Mouse (Mus musculus): ENCODE measurements around the gene Stk38l. TPM values are rescaled to one million over a fixed set of nuclear protein-coding genes. Genes with fewer than 3 reads are reported as not detected.

The Stk38l gene
- polyA plus RNA-seq, 1 experiment from 2014 or later = 24.8 TPM

DNA sequence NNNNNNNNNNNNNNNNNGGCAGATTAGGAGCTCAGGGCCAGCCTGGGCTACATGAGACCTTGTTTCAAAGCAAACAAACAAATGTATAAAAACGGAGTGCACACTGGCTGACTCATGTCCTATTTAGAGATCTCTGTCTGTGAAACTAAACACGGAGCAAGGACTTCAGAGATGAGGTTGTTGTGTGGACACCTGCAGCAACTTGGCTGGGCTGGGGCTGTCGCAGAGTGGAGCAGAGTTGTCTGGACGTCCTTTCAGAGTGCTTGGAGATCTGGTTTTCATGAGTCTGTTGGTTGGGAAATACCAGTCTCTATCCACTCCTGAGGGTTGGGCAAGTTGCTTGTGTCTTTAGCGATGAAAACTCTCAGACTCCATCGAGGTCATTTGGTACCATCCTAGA is 85.2 kb downstream of the Stk38l start:
- 93% methylated on average over 6 of the region's 6 CpGs for WGBS
- DNase-seq (ENCODE audit: low spot score) (no peak), ATAC-seq (replicated peaks; ENCODE audit: insufficient number of reproducible peaks, low FRiP score, low TSS enrichment, low read depth) (no peak)
- H3K27me3 ChIP-seq (ENCODE audit: control insufficient read depth, insufficient read depth, low read length) = no peaks in the 10 kb centered on the region
- H3K4me3 ChIP-seq (ENCODE audit: low read depth, low read length) = no peak overlapping the region
- no peak overlapping the region for H3K27ac ChIP-seq (replicated peaks; ENCODE audit: low read depth, low read length)
- H3K4me2 ChIP-seq (ENCODE audit: low read depth, low read length) = no peak overlapping the region
- no peaks in the 10 kb centered on the region for H3K9me3 ChIP-seq (replicated peaks; ENCODE audit: control insufficient read depth, low read length)
- H3K36me3 ChIP-seq (replicated peaks; ENCODE audit: control insufficient read depth, insufficient read depth, low read depth, low read length) = no peaks in the 10 kb centered on the region
- H3K9ac ChIP-seq (replicated peaks; ENCODE audit: low read length) = no peak overlapping the region
- H3K4me1 ChIP-seq (ENCODE audit: control insufficient read depth, insufficient read depth, low read length) = no peaks in the 10 kb centered on the region

DNA sequence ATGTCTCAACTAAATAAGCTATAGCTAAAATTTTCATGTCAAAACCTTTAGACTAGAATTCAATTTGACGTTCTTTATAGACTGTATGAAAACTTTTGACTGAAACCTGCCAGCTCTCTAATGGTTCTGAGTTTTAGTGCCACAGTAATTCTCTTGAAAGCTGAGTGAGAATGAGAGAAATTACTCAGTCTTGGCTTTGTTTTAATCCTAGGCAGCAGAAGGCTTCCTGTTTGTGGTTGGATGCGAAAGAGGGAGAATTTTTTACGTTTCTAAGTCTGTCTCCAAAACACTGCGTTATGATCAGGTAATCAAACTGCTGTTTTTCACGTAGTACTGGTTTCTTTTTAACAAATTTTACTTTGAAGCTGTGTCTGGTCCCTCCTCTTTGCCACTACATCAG is 88.2 kb downstream of the Stk38l start:
- Histone ChIP-seq H3K27me3 (ENCODE audit: control insufficient read depth, insufficient read depth, low read length) (no peaks in the 10 kb centered on the region), H3K9me3 (replicated peaks; ENCODE audit: control insufficient read depth, low read length) (no peaks in the 10 kb centered on the region), H3K36me3 (replicated peaks; ENCODE audit: control insufficient read depth, insufficient read depth, low read depth, low read length) (no peaks in the 10 kb centered on the region), H3K4me1 (ENCODE audit: control insufficient read depth, insufficient read depth, low read length) (no peaks in the 10 kb centered on the region), H3K4me3 (ENCODE audit: low read depth, low read length) (no peak overlapping the region), H3K27ac (replicated peaks; ENCODE audit: low read depth, low read length) (no peak overlapping the region), H3K9ac (replicated peaks; ENCODE audit: low read length) (no peak overlapping the region), H3K4me2 (ENCODE audit: low read depth, low read length) (no peak overlapping the region)
- DNase-seq (ENCODE audit: low spot score) = no peak
- ATAC-seq (replicated peaks; ENCODE audit: insufficient number of reproducible peaks, low FRiP score, low TSS enrichment, low read depth) = no peak
- 88% methylated on average over 5 of the region's 5 CpGs for WGBS

DNA sequence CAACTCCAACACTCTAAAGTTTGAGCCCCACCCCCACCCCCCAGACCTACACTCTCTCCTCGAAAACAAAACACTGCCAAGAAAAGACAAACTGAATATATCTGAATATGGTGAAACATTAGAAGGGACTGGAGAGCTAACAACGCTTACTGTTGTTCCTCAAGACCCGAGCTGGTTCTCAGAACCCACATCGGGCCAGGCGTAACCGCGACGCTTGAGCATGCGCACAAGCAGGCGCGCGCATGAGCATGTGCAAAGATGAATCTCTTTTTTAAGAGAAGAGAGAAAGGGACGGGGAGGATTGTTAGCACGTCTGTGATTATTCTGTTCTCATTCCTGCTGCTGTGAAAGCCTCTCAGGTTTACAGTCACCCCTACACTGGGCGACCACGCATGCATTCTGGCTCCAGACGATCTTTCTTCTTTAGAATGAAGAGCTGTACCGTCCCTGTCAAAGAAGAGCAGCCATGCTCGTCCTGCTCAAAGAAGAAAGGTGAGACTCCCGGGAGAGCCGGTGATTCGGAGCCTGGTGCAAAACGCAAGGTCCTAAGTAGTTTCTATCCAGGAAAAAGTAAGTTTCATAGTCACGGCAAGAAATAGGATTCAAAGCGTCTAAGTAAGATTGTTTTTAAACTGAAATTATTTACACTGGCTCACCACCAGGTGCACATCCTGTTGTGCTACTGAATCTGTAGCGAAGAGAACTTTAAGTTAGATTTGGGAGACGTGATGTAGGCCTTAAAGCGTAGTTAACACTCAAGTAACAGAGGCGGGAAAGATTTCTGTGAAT is 95.6 kb downstream of the Stk38l start:
- Histone ChIP-seq H3K9ac (replicated peaks; ENCODE audit: low read length) (no peak overlapping the region), H3K9me3 (replicated peaks; ENCODE audit: control insufficient read depth, low read length) (no peaks in the 10 kb centered on the region), H3K36me3 (replicated peaks; ENCODE audit: control insufficient read depth, insufficient read depth, low read depth, low read length) (no peaks in the 10 kb centered on the region), H3K27ac (replicated peaks; ENCODE audit: low read depth, low read length) (no peak overlapping the region), H3K27me3 (ENCODE audit: control insufficient read depth, insufficient read depth, low read length) (no peaks in the 10 kb centered on the region), H3K4me2 (ENCODE audit: low read depth, low read length) (no peak overlapping the region), H3K4me1 (ENCODE audit: control insufficient read depth, insufficient read depth, low read length) (no peaks in the 10 kb centered on the region), H3K4me3 (ENCODE audit: low read depth, low read length) (no peak overlapping the region)
- 85% methylated on average over 29 of the region's 29 CpGs for WGBS
- no peak for DNase-seq (ENCODE audit: low spot score)
- ATAC-seq (replicated peaks; ENCODE audit: insufficient number of reproducible peaks, low FRiP score, low TSS enrichment, low read depth) = no peak

DNA sequence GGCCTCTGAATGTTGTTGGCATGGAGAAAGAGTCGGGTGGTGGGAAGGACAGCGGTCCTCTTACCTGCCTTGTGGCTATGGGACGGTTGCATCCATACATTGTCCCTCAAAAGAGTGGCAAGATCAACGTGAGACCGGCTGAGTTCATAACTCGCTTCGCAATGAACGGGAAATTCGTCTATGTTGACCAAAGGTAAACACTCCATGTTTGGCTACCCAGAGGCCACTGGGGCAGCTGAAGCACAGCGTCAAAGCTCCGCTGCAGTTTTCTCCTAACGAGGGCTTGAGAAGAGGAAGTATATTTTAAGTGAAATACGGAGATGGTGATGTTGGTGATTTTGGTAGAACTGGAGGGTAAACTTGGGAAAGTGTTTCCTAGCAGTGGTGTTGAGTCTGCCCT is 97.2 kb downstream of the Stk38l start:
- WGBS = 93% methylated on average over 13 of the region's 13 CpGs

DNA sequence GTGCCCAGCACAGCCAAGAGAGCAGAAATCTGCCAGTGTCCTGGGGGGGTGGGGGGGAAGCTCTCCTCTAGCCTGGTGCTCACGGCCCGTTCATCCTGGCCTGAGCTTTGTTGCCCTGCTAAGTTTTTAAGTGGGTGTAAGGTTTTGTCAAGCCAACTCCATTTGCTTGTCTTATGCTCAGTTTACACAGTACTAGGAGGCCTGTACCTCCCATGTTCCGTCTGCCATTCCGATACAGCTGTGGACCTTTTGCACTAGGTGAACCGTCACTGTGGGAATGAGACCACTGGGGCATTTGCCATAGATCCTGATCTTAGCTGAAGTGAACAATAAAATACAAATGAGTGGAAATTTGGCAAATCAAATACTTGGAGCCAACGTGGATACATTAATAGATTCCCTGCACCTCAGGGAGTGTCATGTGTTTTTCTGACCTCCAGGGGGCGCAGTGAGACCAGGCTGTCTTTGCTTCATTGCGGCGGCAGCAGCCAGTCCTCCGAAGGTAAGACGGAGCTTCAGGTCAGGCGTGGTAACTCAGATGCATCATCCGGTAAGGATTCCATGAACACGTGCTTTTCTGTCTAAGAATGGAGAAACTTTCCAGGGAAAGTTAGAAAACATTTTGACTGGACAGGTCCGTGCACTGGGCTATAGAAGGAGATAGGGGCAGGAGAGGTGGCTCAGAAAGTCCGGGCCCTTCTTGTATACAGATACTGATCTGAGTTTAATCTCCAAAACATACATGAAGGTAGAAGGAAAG is 100.1 kb downstream of the Stk38l start:
- WGBS = 40% methylated on average over 16 of the region's 16 CpGs
- ATAC-seq (replicated peaks; ENCODE audit: insufficient number of reproducible peaks, low FRiP score, low TSS enrichment, low read depth) = peak; percentile 31; the same call in 1 of the 2 replicates
- H3K27me3 ChIP-seq (ENCODE audit: control insufficient read depth, insufficient read depth, low read length) = no peaks in the 10 kb centered on the region

More for the DNA sequence above, 97.2 kb downstream of the Stk38l start:
- H3K4me1 ChIP-seq (ENCODE audit: control insufficient read depth, insufficient read depth, low read length) = no peaks in the 10 kb centered on the region
- no peaks in the 10 kb centered on the region for H3K27me3 ChIP-seq (ENCODE audit: control insufficient read depth, insufficient read depth, low read length)
- no peak overlapping the region for H3K4me2 ChIP-seq (ENCODE audit: low read depth, low read length)
- H3K9me3 ChIP-seq (replicated peaks; ENCODE audit: control insufficient read depth, low read length) = no peaks in the 10 kb centered on the region
- ATAC-seq (replicated peaks; ENCODE audit: insufficient number of reproducible peaks, low FRiP score, low TSS enrichment, low read depth) = no peak
- H3K9ac ChIP-seq (replicated peaks; ENCODE audit: low read length) = no peak overlapping the region
- no peak overlapping the region for H3K27ac ChIP-seq (replicated peaks; ENCODE audit: low read depth, low read length)
- no peaks in the 10 kb centered on the region for H3K36me3 ChIP-seq (replicated peaks; ENCODE audit: control insufficient read depth, insufficient read depth, low read depth, low read length)
- no peak overlapping the region for H3K4me3 ChIP-seq (ENCODE audit: low read depth, low read length)
- DNase-seq (ENCODE audit: low spot score) = no peak

DNA sequence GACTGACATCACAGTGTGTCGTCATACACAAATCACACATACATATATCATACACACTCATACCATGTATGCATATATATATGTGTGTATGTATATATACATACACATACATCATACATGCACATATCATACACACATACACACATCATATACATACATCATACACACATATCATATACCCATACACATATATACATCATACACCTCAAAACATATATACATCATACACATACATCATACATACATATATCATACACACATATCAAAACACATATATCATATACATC is 100.6 kb downstream of the Stk38l start:
- Histone ChIP-seq H3K27ac (replicated peaks; ENCODE audit: low read depth, low read length) (no peak overlapping the region), H3K4me2 (ENCODE audit: low read depth, low read length) (no peak overlapping the region), H3K4me3 (ENCODE audit: low read depth, low read length) (no peak overlapping the region), H3K27me3 (ENCODE audit: control insufficient read depth, insufficient read depth, low read length) (no peaks in the 10 kb centered on the region), H3K9me3 (replicated peaks; ENCODE audit: control insufficient read depth, low read length) (no peaks in the 10 kb centered on the region), H3K4me1 (ENCODE audit: control insufficient read depth, insufficient read depth, low read length) (no peaks in the 10 kb centered on the region), H3K9ac (replicated peaks; ENCODE audit: low read length) (no peak overlapping the region), H3K36me3 (replicated peaks; ENCODE audit: control insufficient read depth, insufficient read depth, low read depth, low read length) (no peaks in the 10 kb centered on the region)
- DNase-seq (ENCODE audit: low spot score) = no peak
- ATAC-seq (replicated peaks; ENCODE audit: insufficient number of reproducible peaks, low FRiP score, low TSS enrichment, low read depth) = peak; percentile 54
- 72% methylated on average over 1 of the region's 1 CpGs for WGBS

More for the DNA sequence above, 100.1 kb downstream of the Stk38l start:
- no peak overlapping the region for H3K4me2 ChIP-seq (ENCODE audit: low read depth, low read length)
- no peaks in the 10 kb centered on the region for H3K36me3 ChIP-seq (replicated peaks; ENCODE audit: control insufficient read depth, insufficient read depth, low read depth, low read length)
- H3K27ac ChIP-seq (replicated peaks; ENCODE audit: low read depth, low read length) = no peak overlapping the region
- H3K4me3 ChIP-seq (ENCODE audit: low read depth, low read length) = no peak overlapping the region
- H3K4me1 ChIP-seq (ENCODE audit: control insufficient read depth, insufficient read depth, low read length) = no peaks in the 10 kb centered on the region
- H3K9me3 ChIP-seq (replicated peaks; ENCODE audit: control insufficient read depth, low read length) = no peaks in the 10 kb centered on the region
- H3K9ac ChIP-seq (replicated peaks; ENCODE audit: low read length) = no peak overlapping the region
- peak; percentile 74 for DNase-seq (ENCODE audit: low spot score)

Other genes starting within 250 kb of the Stk38l start
- 3.3 and 3.9 TPM in 2 replicates for gene Itpr2, start 222.8 kb upstream of the Stk38l start, polyA plus RNA-seq (2014; fragmentation: Nextera tagmentation; extraction: Ambion mirVana)
- gene Fgfr1op2, start 147.8 kb upstream of the Stk38l start, polyA plus RNA-seq (2014; fragmentation: Nextera tagmentation; extraction: Ambion mirVana) = 95.7 and 97.5 TPM in 2 replicates
- 87.8 and 96.1 TPM in 2 replicates for gene Ints13, start 147.2 kb upstream of the Stk38l start, polyA plus RNA-seq (2014; fragmentation: Nextera tagmentation; extraction: Ambion mirVana)
- gene Med21, start 82.4 kb upstream of the Stk38l start, polyA plus RNA-seq (2014; fragmentation: Nextera tagmentation; extraction: Ambion mirVana) = 126 and 128 TPM in 2 replicates
- 31.4 and 31.8 TPM in 2 replicates for gene Tm7sf3, start 82.2 kb upstream of the Stk38l start, polyA plus RNA-seq (2014; fragmentation: Nextera tagmentation; extraction: Ambion mirVana)
- 2.5 and 2.7 TPM in 2 replicates for gene Arntl2, start 71.1 kb downstream of the Stk38l start, polyA plus RNA-seq (2014; fragmentation: Nextera tagmentation; extraction: Ambion mirVana)
- gene Smco2, start 125.1 kb downstream of the Stk38l start, polyA plus RNA-seq (2014; fragmentation: Nextera tagmentation; extraction: Ambion mirVana) = not detected in 2 replicates
- gene Ppfibp1, start 163.5 kb downstream of the Stk38l start, polyA plus RNA-seq (2014; fragmentation: Nextera tagmentation; extraction: Ambion mirVana) = 43.7 and 45.7 TPM in 2 replicates
- gene 1700034J05Rik, start 229.4 kb downstream of the Stk38l start, polyA plus RNA-seq (2014; fragmentation: Nextera tagmentation; extraction: Ambion mirVana) = 0.07 TPM in 1 of 2 replicates, not detected in the other

Measured in embryonic facial prominence, embryonic 11.5 days (tissue).